Mouse (Mus musculus): ENCODE data around the gene Inca1.

DNA sequence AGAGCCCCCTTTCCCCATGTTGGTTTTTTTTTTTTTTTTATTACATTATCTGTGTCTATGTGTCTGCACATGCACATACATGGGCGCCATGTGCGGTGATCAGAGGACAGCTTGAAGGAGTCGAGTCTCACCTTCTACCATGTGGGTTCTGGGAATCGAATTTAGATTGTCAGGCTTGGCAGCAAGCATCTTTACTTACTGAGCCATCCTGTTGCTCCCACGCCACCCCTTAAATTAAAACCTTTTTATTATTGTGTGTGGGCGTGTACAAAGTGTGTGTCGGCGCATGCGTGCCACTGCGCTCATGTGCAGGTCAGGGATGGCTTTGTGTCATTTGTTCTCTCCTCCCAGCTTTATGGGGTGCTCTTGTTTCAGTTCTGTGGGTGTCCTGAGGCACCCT, 11.1 kb upstream of the Inca1 start:
- no peak for TF ChIP-seq CTCF (IDR thresholded peaks at IDR 0.05; ENCODE audit: extremely low read depth, insufficient read depth, insufficient read length, insufficient replicate concordance)
- no peak for TF ChIP-seq POLR2A (IDR thresholded peaks at IDR 0.05; ENCODE audit: low read depth, low read length)
